Mouse (Mus musculus) brain, embryonic 14.5 days (tissue): ENCODE results near the gene 3425401B19Rik.

Experiments used
- CTCF ChIP-seq: fragments of 200-500 bp; IDR thresholded peaks from 2 replicates; pipeline ENCODE4 v1.5.1; 2012; ENCODE audit warnings: inconsistent platforms, mild to moderate bottlenecking, moderate library complexity, borderline replicate concordance; ENCODE audit not compliant: insufficient read depth, insufficient read length; ENCODE audit errors: extremely low read depth
- POLR2A ChIP-seq: fragments of 200-500 bp; IDR thresholded peaks from 2 replicates; pipeline ENCODE4 v1.6.1; 2012; ENCODE audit warnings: mild to moderate bottlenecking, inconsistent platforms, borderline replicate concordance; ENCODE audit not compliant: poor library complexity, insufficient read depth, insufficient read length, severe bottlenecking; ENCODE audit errors: extremely low read depth

- TF ChIP-seq CTCF (no peak), POLR2A (no peak)
Measured at GRCm38 (mm10) chr14:32678565-32678964, 6.5 kb downstream of the 3425401B19Rik start.
